Mouse (Mus musculus) midbrain, embryonic 11.5 days (tissue): ENCODE results near the gene Klf16. TPM values are rescaled to one million over a fixed set of nuclear protein-coding genes. Genes with fewer than 3 reads are reported as not detected.
A peak's percentile ranks its signal among the peaks of the same experiment; 100 is the strongest.

Source experiments
- ATAC-seq: fragments of 200-750 bp; cut with Nextera tagmentation; 2 replicates; pipeline ENCODE4 v1.8.0; 2017; ENCODE audit warnings: moderate TSS enrichment, moderate library complexity; ENCODE audit not compliant: low FRiP score
- DNase-seq: peaks from one replicate; pipeline ENCODE4 v3.0.0; 2015; ENCODE audit warnings: low spot score; ENCODE audit errors: missing footprints
- H3K27ac ChIP-seq: fragments of 300-500 bp; sonication (generic); 2 replicates; pipeline ENCODE4 v1.5.1; 2014; ENCODE audit warnings: low read depth, low read length
- H3K27me3 ChIP-seq: fragments of 300-500 bp; sonication (generic); 2 replicates; pipeline ENCODE4 v1.6.1; 2014; ENCODE audit warnings: mild to moderate bottlenecking, low read length, moderate library complexity, mixed read lengths; ENCODE audit not compliant: control insufficient read depth, insufficient read depth
- H3K36me3 ChIP-seq: fragments of 300-500 bp; sonication (generic); 2 replicates; pipeline ENCODE4 v1.6.1; 2014; ENCODE audit warnings: mild to moderate bottlenecking, low read length, moderate library complexity, mixed read lengths; ENCODE audit not compliant: control insufficient read depth, insufficient read depth
- H3K4me1 ChIP-seq: fragments of 300-500 bp; sonication (generic); 2 replicates; pipeline ENCODE4 v1.6.1; 2014; ENCODE audit warnings: low read length; ENCODE audit not compliant: control insufficient read depth, insufficient read depth
- H3K4me2 ChIP-seq: fragments of 300-500 bp; sonication (generic); 2 replicates; pipeline ENCODE4 v1.6.1; 2014; ENCODE audit warnings: mild to moderate bottlenecking, moderate library complexity
- H3K4me3 ChIP-seq: fragments of 300-500 bp; sonication (generic); 2 replicates; pipeline ENCODE4 v1.5.1; 2014; ENCODE audit warnings: low read depth, low read length
- H3K9ac ChIP-seq: fragments of 300-500 bp; sonication (generic); 2 replicates; pipeline ENCODE4 v1.6.1; 2014; ENCODE audit warnings: low read length
- H3K9me3 ChIP-seq: fragments of 300-500 bp; sonication (generic); 2 replicates; pipeline ENCODE4 v1.6.1; 2016; ENCODE audit warnings: low read length; ENCODE audit not compliant: control insufficient read depth
- WGBS: fragments of 180-500 bp; shearing (Covaris S2); extraction: QIAGEN DNeasy Blood & Tissue Kit; methylation state at CpG from one replicate; pipeline ENCODE4 v1.1.7; 2014; 5-methylcytosine and 5-hydroxymethylcytosine counted together
- polyA plus RNA-seq: library from polyadenylated mRNA; unstranded; fragments of >200 nt; fragmentation: Nextera tagmentation; extraction: Ambion mirVana; gene quantifications from 2 replicates; pipeline ENCODE4 v1.2.1, GENCODE M21; 2014

Klf16 gene
- polyA plus RNA-seq, 1 experiment from 2014 or later: 3.1 TPM

DNA sequence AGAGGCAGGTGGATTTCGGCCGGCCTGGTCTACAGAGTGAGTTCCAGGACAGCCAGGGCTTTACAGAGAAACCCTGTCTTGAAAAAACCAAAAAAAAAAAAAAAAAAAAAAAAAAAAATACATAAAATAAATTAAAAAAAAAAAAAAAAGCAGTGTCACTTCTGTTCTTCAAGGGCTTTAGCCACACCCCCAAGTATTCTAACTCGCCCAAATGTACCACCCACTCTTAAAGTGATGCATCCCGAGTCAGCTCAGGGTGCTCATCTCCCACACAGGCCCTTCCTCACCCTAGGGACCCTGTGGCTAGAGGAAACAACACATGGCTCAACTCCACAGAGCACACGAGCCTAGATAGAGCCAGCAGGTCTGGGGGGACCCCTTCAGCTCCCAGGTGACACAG lies 5.9 kb upstream of the Klf16 start:
- Histone ChIP-seq H3K4me1 (peaks cover 10% of the 10 kb centered on the region), H3K4me2 (no peak overlapping the region), H3K27me3 (no peaks in the 10 kb centered on the region), H3K9me3 (no peaks in the 10 kb centered on the region), H3K9ac (no peak overlapping the region), H3K36me3 (no peaks in the 10 kb centered on the region; the same call in none of the 2 replicates), H3K4me3 (no peak overlapping the region), H3K27ac (no peak overlapping the region)
- DNase-seq: no peak
- ATAC-seq: no peak
- WGBS: 88% methylated on average over 5 of the region's 5 CpGs

DNA sequence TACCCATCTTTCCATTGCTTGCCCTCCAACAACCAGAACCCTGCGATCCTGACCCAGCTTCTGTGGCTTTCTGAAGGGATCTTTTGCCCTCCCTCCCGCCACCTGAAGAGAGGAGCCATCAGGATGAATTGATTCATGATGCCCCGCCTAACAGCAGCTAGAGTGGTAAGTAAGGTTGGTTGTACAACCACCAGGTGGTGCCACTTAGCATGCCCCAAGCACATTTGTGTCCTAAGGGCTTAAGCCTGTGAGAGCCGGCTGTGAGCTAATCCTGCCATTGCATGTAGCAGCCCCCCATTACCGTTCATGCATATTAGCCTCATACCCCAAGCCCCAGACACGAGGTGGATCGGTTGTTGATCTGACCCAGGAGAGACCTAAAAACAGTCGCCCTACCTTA lies 1.8 kb upstream of the Klf16 start:
- WGBS: 6% methylated on average over 8 of the region's 8 CpGs

DNA sequence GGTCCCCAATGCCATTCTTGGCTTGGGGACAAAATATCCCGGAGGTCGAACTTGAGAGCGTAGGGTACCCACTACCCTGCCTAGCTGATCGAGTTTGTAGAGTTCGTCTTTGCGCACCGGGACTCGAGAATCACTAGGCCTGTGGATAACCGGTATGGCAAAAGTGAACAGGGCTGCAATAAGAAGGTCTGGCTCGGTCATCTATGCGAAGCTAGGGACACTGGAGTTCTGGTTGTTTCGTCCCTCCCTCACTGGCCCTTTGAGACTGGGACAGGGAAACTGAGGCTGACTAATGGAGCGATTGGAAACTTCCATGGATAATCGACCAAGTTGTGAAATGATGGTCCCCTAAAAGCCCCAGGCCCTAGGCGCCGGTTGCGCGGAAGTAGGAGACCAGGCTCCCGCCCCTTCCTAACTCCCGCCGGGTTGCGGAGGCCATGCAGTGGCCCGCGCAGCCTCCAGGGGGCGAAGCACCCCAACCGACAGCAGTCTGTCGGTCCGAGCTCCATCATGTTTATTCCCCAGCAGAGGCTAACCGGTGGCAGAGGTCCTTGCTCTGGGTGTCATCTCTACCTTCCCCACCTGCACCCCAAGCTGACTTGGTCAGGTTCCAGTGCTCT lies 1.1 kb upstream of the Klf16 start:
- Histone ChIP-seq H3K27me3 (no peaks in the 10 kb centered on the region), H3K27ac (peak overlapping the region; percentile 70), H3K9ac (peak overlapping the region; percentile 74), H3K4me1 (peaks cover 23% of the 10 kb centered on the region), H3K4me3 (peak overlapping the region; percentile 74), H3K36me3 (no peaks in the 10 kb centered on the region), H3K9me3 (no peaks in the 10 kb centered on the region), H3K4me2 (peak overlapping the region; percentile 78)
- ATAC-seq (peak; percentile 47), DNase-seq (peak; percentile 98)
- WGBS: under 1% methylated on average over 29 of the region's 29 CpGs

More for the DNA sequence above, 1.8 kb upstream of the Klf16 start:
- Histone ChIP-seq H3K4me1 (peaks cover 22% of the 10 kb centered on the region), H3K4me3 (peak overlapping the region; percentile 3; the same call in 1 of the 2 replicates), H3K27me3 (no peaks in the 10 kb centered on the region), H3K27ac (no peak overlapping the region; the same call in 1 of the 2 replicates), H3K9me3 (no peaks in the 10 kb centered on the region), H3K36me3 (no peaks in the 10 kb centered on the region; the same call in 1 of the 2 replicates), H3K9ac (no peak overlapping the region), H3K4me2 (peak overlapping the region; percentile 78; the same call in 1 of the 2 replicates)
- ATAC-seq (no peak), DNase-seq (peak; percentile 91)

DNA sequence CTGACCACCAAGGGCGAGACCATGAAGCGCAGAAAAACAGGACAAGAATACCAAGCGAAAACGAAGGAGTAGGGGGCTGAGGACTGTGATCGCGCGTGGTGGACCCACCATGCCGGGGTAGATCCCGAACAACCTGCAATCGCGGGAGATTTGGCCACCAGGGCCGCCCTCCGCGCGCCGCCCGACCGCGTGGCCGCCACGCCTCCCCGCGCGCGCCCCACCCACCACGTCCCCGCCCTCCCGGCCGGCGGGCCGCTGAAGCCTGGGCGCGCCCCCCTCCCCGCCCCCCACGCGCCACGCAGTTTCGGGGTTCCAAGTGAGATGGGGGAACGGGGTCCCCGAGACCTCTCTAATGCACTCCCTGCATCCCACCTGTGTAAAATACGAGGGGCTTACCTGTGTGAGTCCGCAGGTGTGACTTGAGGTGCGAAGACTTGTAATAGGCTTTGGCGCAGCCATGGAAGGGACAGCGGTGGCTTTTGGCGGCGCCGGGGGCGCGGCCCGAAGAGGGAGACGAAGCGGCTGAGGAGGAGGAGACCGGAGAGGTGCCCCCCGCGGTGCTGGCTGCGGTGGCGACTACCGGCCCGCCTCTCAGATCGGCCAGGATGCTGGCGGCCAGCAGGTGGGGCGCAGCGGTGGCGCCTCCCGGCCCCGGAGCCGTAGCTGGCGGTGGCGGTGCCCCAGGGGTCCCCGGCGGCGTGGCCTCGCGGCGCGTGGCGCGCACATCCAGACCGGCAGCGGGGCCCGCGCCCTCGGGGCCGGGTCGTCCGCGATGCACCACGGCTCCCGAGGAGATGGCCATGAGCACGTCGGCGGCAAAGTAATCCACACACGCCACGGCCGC lies 548 bp downstream of the Klf16 start:
- Histone ChIP-seq H3K4me2 (peak overlapping the region; percentile 78), H3K9ac (peak overlapping the region; percentile 74), H3K36me3 (no peaks in the 10 kb centered on the region), H3K9me3 (no peaks in the 10 kb centered on the region), H3K4me1 (peaks cover 23% of the 10 kb centered on the region), H3K27me3 (no peaks in the 10 kb centered on the region), H3K4me3 (peak overlapping the region; percentile 74), H3K27ac (peak overlapping the region; percentile 70)
- under 1% methylated on average over 87 of the region's 96 CpGs for WGBS
- peak; percentile 11; the same call in 1 of the 2 replicates for ATAC-seq
- DNase-seq: peak; percentile 93

DNA sequence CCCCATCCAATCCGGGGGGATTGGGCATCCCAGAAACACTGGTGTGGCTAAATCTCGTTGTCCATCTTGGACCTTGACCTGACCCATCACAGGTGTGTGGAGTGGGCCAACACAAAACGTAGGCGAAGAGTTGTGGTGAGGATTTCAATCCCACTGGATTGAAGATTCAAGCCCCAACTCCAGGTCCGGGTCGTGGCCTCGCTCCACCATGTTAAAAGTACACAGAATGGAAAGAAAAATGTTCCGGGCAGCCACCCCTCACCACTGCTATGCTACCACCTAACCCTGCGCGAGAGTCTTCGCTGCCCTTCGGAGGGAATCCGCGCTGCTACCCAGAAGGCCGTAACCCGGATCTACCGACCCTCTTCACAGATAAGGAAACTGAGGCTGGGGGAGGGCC lies 1.2 kb downstream of the Klf16 start:
- Histone ChIP-seq H3K9me3 (no peaks in the 10 kb centered on the region), H3K36me3 (no peaks in the 10 kb centered on the region), H3K4me1 (peaks cover 30% of the 10 kb centered on the region), H3K4me2 (peak overlapping the region; percentile 78), H3K9ac (peak overlapping the region; percentile 74), H3K27ac (no peak overlapping the region), H3K27me3 (no peaks in the 10 kb centered on the region), H3K4me3 (peak overlapping the region; percentile 74)
- DNase-seq (no peak), ATAC-seq (no peak)
- 21% methylated on average over 17 of the region's 17 CpGs for WGBS

DNA sequence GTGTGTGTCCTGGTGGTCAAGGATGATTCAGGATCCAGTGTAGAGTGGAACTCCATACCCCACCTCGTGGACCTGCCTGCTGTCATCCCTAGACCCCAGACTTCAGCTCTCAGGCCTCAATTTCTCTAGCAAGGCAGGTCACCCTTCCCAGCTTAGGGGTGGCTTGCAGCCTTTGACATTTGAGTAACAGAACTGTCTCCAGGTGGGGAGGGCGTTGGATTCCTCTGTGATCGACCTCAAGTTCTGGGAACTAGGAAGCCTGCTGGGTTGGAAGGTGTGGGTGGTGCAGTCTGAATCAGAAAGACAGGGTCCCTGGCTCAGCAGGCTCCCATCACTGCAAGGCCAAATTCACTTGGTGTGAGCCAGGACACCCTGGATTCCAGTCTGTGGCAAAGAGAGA lies 2.2 kb downstream of the Klf16 start:
- Histone ChIP-seq H3K4me1 (peaks cover 33% of the 10 kb centered on the region), H3K4me3 (no peak overlapping the region), H3K27ac (no peak overlapping the region), H3K27me3 (no peaks in the 10 kb centered on the region), H3K36me3 (no peaks in the 10 kb centered on the region), H3K9me3 (no peaks in the 10 kb centered on the region), H3K9ac (0 out of 2 replicates have a peak overlapping the region, but pooled peaks have one; percentile 9), H3K4me2 (no peak overlapping the region)
- 80% methylated on average over 3 of the region's 3 CpGs for WGBS
- ATAC-seq (no peak), DNase-seq (no peak)

DNA sequence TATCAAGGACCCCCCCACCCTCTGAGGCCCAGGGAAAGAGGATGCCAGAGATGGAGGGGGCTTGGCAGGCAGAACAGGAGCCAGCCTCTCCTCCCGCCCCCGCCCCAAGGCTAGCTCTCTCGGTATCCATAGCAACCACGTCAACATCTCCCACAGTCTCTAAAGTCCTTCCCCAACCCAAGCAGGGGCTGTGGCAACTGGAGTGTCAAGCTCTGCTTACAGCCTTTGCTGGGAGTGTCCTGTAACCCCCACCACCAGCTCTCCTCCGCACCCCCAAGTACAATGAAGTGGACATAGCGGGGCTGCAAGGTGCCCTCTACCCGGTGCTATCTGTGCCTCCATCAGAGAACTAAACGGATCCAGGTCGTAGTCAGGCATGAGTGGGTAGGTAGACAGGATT lies 3.2 kb downstream of the Klf16 start:
- Histone ChIP-seq H3K27ac (no peak overlapping the region), H3K4me3 (no peak overlapping the region), H3K27me3 (no peaks in the 10 kb centered on the region), H3K36me3 (no peaks in the 10 kb centered on the region), H3K4me1 (peaks cover 31% of the 10 kb centered on the region), H3K9ac (peak overlapping the region; percentile 25; the same call in 1 of the 2 replicates), H3K9me3 (no peaks in the 10 kb centered on the region), H3K4me2 (no peak overlapping the region)
- WGBS: 53% methylated on average over 9 of the region's 9 CpGs
- ATAC-seq (no peak), DNase-seq (no peak)

DNA sequence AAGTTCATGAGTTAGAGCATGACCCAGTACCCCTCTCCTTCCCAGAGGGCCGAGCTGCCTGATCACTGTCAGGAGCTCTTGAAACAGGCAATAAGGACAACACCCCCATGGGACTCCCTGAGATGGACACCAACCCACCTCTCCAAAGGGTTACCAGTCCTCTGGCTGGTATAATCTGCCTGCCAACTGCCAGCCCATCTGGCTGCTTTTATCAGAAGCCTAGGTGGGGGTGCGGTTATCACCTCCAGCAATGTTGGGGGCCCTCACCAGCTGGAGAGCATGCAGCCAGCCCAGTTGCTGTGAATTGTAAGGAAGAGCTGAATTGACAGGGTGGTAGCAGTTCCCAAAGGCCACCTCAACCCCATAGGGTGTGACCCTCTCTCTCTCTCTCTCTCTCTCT lies 4.6 kb downstream of the Klf16 start:
- no peak overlapping the region for H3K4me2 ChIP-seq
- no peak for DNase-seq
- no peak overlapping the region for H3K27ac ChIP-seq
- H3K9ac ChIP-seq: no peak overlapping the region
- WGBS: 91% methylated on average over 2 of the region's 2 CpGs
- no peak overlapping the region for H3K4me3 ChIP-seq
- H3K4me1 ChIP-seq: peaks cover 25% of the 10 kb centered on the region
- no peaks in the 10 kb centered on the region for H3K9me3 ChIP-seq
- no peak for ATAC-seq
- 0 out of 2 replicates have a peak, but pooled peaks cover 2% of the 10 kb centered on the region for H3K36me3 ChIP-seq
- H3K27me3 ChIP-seq: no peaks in the 10 kb centered on the region
